Mouse (Mus musculus) embryonic fibroblast, embryonic 13.5 days (primary cell): ENCODE data around the gene 1700025G04Rik.

Experiments used
- CTCF ChIP-seq: IDR thresholded peaks from 2 replicates; pipeline ENCODE4 v1.5.1; 2011; ENCODE audit warnings: mild to moderate bottlenecking, control low read depth, low read length, moderate library complexity, borderline replicate concordance; ENCODE audit not compliant: insufficient read depth
- POLR2A ChIP-seq: IDR thresholded peaks from 2 replicates; pipeline ENCODE4 v1.6.1; 2011; ENCODE audit warnings: low read depth, mild to moderate bottlenecking, control low read depth, low read length, moderate library complexity

- TF ChIP-seq POLR2A (no peak), CTCF (no peak)
Observed at GRCm38 (mm10) chr1:152139496-152139895, 49.6 kb upstream of the 1700025G04Rik start.
